Mouse (Mus musculus) natural killer cell, adult 2 months (primary cell): ENCODE data around the gene Nlrp14.
"Not testable (repeated sequence)": the region's sequence is repeated elsewhere in the genome, so short reads cannot be mapped to it uniquely, and the experiment has no call there.

Experiments
- DNase-seq, 2 experiments: peaks; one replicate each; pipeline ENCODE4 v3.0.0; 2022; ENCODE audit warnings: low spot score in 2 of 2

The Nlrp14 gene

DNA sequence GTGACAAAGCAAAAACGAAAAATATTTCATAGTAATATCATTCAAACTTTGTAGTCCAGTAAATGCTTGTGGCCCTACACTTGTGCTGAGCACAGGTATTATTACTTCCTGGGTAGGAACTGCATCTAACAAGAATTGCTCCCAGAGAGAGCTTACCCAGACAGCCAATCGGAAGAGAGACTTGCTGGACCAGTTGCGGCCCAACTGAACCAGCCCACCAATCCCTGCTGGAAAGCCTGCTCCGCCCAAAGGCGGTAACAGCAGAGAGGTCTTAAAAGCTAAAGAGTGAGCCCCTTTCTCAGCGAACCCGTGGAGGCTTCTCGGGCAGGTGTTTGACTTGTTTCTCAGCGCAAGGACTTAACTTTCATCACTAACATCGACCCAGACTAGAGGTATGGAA, at the start of gene Nlrp14:
Gene Nlrp14, plus strand, starts transcription at position 301 of the 400 bp plus-strand sequence.
- DNase-seq: no peak

DNA sequence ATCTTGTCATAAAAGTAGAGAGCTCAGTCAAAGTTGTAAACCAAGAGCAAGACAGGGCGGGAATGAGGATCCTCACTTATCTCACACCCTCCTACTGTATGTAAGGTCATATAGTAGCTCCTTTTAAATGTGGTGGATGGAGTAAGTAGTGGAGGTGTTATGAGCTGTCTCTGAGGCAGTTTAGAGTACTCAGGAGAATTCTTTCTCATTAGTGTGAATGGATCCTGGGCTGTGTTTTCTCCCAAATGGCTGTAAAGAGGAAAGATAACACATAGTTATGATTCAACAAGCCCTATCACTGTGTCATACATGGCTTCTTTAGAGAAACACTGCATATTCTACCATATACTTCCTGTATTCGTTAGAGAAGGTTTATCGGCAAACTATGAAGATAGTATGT, 35.8 kb upstream of the Nlrp14 start, which contains the start of gene Olfr715:
Gene Olfr715, minus strand, starts transcription at position 101 of the 400 bp plus-strand sequence.
- DNase-seq: not testable (repeated sequence)

DNA sequence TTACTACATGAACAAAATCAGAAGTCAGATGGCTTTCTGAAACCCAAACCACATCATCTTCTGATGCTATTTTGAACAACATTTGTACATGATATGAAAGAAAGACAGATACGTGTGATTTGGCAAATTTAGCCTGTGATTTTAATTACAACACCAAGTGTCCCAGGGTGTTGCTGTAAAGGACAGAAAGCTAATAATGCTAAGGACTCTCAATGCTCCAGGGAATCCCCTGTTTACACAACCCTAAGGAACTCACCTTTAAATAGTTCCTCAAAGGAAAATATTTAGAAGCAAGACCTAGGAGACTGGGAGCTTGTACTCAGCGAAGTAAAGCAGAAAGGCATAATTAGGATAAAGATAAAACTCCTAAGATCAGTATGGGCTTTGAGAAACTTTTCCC, 28.8 kb upstream of the Nlrp14 start, which contains the start of gene Olfr716:
Gene Olfr716, plus strand, starts transcription at position 301 of the 400 bp plus-strand sequence.
- DNase-seq: not testable (repeated sequence)

DNA sequence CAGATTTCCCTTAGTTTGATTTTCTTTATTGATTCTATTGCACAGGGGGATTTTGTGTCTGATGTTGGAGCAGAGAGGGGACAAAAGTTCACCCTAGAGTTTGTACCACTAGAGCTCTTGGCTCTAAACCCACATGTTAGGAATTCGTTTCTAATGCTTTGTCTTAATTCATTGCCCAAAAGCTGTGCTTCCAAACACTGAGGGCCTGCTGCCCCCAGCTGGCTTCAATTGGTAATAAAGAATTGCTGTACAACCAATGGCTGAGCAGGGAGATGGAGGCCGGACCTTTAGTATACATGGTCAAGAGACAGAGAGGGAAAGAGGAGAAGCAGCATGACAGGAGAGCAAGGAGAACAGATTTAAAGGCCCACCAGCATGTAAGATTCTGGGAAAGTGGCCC, 13.6 kb downstream of the Nlrp14 start:
- no peak for DNase-seq

DNA sequence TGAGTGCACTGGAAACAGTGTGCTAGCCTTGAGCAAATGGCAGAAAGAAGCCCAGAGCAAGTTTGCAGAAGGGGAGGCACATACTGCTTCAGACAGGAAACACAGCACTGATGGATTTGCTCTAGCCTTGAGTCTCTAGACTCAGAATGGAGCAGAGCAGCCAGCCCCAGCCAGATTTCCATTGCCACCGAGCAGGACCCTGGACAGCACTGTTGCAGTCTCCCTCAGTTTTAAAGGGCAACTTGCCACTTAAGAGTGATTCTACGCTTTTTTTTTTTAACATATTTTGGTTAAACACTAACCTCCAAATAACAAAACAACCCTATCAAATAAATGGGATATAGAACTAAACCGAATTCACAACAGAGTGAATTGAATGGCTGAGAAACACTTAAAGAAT, 35.0 kb downstream of the Nlrp14 start:
- DNase-seq: no peak

DNA sequence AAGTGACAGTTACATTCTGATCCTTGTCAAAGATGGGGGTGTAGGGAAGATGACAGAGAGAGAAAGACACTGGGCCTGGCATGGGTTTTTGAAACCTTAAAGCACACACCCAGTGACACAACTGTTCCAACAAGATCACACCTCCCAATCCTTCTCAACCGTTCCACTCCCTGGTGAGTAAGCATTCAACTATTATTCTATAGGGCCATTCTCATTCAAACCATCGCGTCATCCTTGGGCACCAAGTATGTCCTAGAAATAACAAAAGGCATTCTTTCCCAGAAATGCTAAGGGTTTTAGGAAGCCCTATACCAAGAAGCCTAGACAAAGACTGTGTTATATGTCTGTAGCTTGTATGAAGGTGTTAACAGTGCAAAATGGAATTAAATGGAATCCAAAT, 41.1 kb downstream of the Nlrp14 start:
- DNase-seq: no peak

DNA sequence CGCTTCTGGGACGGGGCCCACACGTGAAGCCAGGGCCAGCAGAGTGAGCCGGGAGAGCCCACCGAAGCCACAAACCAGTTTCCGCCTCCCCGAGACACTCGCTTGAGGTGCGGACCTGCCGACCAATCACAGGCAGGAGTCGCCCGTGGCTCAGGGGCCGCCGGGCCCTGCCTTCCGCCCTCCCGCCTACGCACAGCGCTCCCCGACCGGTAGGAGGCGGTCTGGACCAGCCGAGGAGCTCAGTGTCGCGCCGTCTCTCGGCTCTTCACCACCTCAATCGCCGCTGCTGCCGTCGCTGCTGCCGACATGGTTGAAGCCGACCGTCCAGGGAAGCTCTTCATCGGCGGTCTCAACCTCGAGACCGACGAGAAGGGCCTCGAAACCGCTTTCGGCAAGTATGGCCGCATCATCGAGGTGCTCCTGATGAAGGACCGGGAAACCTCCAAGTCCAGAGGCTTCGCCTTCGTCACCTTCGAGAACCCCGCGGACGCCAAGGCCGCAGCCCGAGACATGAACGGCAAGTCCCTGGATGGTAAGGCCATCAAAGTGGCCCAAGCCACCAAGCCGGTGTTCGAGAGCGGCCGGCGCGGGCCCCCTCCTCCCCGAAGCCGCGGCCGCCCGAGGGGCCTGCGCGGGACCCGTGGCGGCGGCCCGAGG, 42.5 kb downstream of the Nlrp14 start, which contains the start of gene Rbmxl2:
Gene Rbmxl2, plus strand, starts transcription at position 242 of the 657 bp plus-strand sequence.
- no peak for DNase-seq

DNA sequence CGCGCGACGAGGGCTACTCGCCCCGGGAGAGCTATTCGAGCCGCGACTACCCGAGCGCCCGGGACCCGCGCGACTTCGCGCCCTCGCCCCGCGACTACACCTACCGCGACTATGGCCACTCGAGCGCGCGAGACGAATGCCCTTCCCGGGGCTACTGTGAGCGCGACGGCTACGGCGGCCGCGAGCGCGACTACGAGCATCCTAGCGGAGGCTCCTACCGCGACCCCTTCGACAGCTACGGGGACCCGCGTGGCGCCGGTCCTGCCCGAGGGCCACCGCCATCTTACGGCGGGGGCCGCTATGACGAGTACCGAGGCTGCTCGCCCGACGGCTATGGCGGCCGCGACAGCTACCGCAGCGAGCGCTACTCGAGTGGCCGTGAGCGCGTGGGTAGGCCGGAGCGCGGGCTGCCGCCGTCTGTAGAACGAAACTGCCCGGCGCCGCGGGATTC, 43.4 kb downstream of the Nlrp14 start:
- no peak for DNase-seq

DNA sequence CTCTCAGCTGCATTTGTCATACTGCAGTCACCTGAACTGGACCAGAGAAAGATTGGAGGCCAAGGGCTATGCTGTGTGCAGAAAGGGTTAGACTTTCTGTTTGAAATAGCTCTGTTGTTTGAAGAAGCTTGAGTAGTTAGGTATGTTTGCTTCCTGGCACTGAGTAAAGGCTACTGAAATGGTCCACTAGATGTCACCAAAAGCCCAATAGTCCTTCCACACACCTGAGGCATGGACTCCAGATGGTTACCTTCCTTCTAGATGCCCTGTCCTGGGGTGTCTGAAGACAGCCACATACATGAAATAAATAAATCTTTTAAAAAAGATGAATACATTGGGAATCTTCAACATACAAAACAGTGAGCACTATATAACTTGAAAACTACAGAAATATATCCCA, 48.9 kb downstream of the Nlrp14 start:
- no peak for DNase-seq

DNA sequence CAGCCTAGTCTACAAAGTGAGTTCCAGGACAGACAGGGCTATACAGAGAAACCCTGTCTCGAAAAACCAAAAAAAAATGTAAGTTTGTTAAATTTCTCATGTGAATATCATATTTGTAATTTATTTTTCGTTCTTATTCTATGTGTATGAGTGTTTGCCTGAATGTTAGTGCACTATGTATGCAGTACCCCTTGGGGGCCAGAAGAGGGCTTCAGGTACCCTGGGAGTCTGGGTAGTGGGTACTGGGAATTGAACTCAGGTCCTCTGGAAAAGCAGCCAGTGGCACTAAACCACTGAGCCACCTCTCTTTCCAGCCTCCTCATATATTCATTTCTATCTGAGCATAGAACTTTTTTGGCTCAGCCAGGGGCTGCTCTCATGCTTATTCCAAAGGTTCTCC, 50.1 kb downstream of the Nlrp14 start:
- DNase-seq: no peak

DNA sequence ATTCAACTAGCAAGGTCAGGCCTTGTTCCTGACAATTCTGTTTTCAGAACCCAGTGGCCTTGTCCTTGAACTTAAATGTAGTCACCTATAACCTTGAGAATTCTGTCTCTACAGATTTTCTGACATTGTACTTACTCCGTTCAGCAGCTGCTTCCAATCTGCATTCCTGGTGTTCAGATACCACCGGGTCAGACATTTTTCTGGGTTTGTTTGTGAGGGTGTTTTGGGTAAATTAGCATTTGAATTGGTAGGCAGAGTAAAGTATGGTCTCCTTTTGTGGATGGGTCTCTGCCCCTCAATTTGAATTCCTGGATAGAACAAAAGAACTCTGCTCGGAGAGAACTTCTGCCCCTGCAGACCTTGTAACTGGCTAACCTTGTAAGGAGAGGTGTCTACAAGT, 70.1 kb downstream of the Nlrp14 start:
- DNase-seq: no peak

DNA sequence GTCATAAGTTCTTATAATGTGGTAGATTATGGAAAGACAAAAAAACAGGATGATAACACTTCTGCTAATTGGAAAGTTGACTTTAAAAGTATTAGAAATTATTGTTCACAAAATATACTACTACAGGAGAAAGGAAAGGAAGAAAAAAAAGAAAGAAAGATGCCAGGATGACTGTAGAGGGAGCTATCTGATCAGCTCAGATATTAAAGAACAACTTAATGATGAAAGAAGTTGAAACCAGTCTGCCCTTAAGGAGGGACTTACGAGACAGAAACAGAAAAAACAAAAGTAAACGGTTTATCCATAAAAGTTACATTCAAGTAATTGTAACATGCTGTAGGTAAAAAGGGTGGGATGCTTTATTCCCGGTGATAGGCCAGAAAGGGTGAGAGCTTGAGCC, 70.7 kb downstream of the Nlrp14 start:
- no peak for DNase-seq

DNA sequence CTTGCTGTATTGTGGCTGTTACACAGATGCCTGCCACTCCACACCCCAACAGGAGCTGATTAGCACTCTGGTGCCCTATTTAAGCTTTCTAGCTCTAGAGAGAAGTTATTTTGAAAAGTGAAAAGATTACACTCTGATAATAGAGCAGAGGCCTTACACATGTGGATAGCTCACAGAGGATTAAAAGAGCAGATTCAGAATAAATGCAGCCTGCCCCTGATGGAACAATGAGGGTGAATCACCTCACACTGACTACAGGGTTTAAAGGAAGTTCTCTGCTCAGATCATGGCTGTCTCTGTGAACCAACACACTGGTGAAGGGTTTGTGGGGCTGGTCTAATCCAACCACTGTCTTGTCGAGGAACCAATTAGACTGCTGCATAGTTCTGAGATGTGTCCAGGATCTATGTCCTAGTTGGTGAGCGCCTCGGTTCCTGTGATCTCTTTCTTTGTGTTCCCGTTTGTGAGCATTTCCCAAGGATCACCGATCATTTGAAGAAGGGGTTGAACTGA, 74.6 kb downstream of the Nlrp14 start:
- no peak for DNase-seq
